Mouse (Mus musculus): ENCODE data around the gene Wscd2. TPM values are rescaled to one million over a fixed set of nuclear protein-coding genes. Genes with fewer than 3 reads are reported as not detected.

Wscd2 gene
- total and polyA plus RNA-seq, 3 experiments: 0.38 to 0.51 (median 0.39) TPM

GRCm38 (mm10) chr5:113469231-113469630 lies 20.9 kb upstream of the Wscd2 start:
- Histone ChIP-seq H3K36me3 (replicated peaks in 1 of 2; ENCODE audit: control insufficient read depth in 1 of 2, insufficient read depth in 1 of 2, low read length in 1 of 2) (no peaks in the 10 kb centered on the region), H3K4me2 (ENCODE audit: insufficient read depth, low read depth, poor library complexity, severe bottlenecking) (no peak overlapping the region), H3K27ac (ENCODE audit: insufficient read depth, low read depth) (no peak overlapping the region), H3K79me2 (replicated peaks; ENCODE audit: control insufficient read depth, extremely low read depth, insufficient read depth, poor library complexity, severe bottlenecking) (no peaks in the 10 kb centered on the region), H3K4me3 (replicated peaks in 1 of 3; ENCODE audit: low read depth in 2 of 3, low read length in 2 of 3, poor library complexity in 1 of 3) (no peak overlapping the region), H3K27me3 (replicated peaks) (peaks cover 68% of the 10 kb centered on the region), H3K9ac (ENCODE audit: insufficient read depth, low read depth) (no peak overlapping the region), H3K9me3 (replicated peaks; ENCODE audit: low read length) (no peaks in the 10 kb centered on the region), H3K4me1 (ENCODE audit: control insufficient read depth in 1 of 2, insufficient read depth in 2 of 2) (no peaks in the 10 kb centered on the region)
- peak; percentile 15 for DNase-seq (ENCODE audit: extremely low read depth)
- TF ChIP-seq EP300 (IDR thresholded peaks at IDR 0.05; ENCODE audit: low read length) (no peak), BHLHE40 (IDR thresholded peaks at IDR 0.05; ENCODE audit: low read depth, low read length) (no peak), MAX (IDR thresholded peaks at IDR 0.05; ENCODE audit: low read length) (peak; percentile 64; the same call in 1 of the 2 replicates), USF2 (conservative IDR thresholded peaks at IDR 0.05; ENCODE audit: low read depth, low read length) (peak; percentile 90), RCOR1 (conservative IDR thresholded peaks at IDR 0.05; ENCODE audit: low read depth, low read length) (no peak), MXI1 (IDR thresholded peaks at IDR 0.05; ENCODE audit: low read depth, low read length) (no peak), USF1 (IDR thresholded peaks at IDR 0.05; ENCODE audit: low read depth, low read length) (peak; percentile 67), PAX5 (IDR thresholded peaks at IDR 0.05; ENCODE audit: low read length) (no peak), TBP (conservative IDR thresholded peaks at IDR 0.05; ENCODE audit: low read depth, low read length) (no peak), RAD21 (IDR thresholded peaks at IDR 0.05; ENCODE audit: low read depth, low read length) (no peak)
- in situ Hi-C loops (cut with MboI; ENCODE audit: low pct_ligation_motif_present, low pct_unique_long_range_greater_than_20kb, low sequenced_read_pairs): no loop called here
- dilution Hi-C loops (cut with MboI; ENCODE audit: extremely low pct_ligation_motif_present, extremely low pct_unique_long_range_greater_than_20kb, low sequenced_read_pairs): no loop called here

- Histone ChIP-seq H3K9ac (ENCODE audit: insufficient read depth, low read depth) (no peak overlapping the region), H3K27me3 (replicated peaks) (peaks cover 72% of the 10 kb centered on the region), H3K36me3 (replicated peaks in 1 of 2; ENCODE audit: control insufficient read depth in 1 of 2, insufficient read depth in 1 of 2, low read length in 1 of 2) (no peaks in the 10 kb centered on the region), H3K9me3 (replicated peaks; ENCODE audit: low read length) (no peaks in the 10 kb centered on the region), H3K4me2 (ENCODE audit: insufficient read depth, low read depth, poor library complexity, severe bottlenecking) (no peak overlapping the region), H3K4me3 (replicated peaks in 1 of 3; ENCODE audit: low read depth in 2 of 3, low read length in 2 of 3, poor library complexity in 1 of 3) (no peak overlapping the region), H3K27ac (ENCODE audit: insufficient read depth, low read depth) (no peak overlapping the region), H3K4me1 (ENCODE audit: control insufficient read depth in 1 of 2, insufficient read depth in 2 of 2) (no peaks in the 10 kb centered on the region), H3K79me2 (replicated peaks; ENCODE audit: control insufficient read depth, extremely low read depth, insufficient read depth, poor library complexity, severe bottlenecking) (no peaks in the 10 kb centered on the region)
- dilution Hi-C loops (cut with MboI; ENCODE audit: extremely low pct_ligation_motif_present, extremely low pct_unique_long_range_greater_than_20kb, low sequenced_read_pairs): no loop called here
- no peak for TF ChIP-seq UBTF (IDR thresholded peaks at IDR 0.05; ENCODE audit: low read depth, low read length)
- TF ChIP-seq JUND (conservative IDR thresholded peaks at IDR 0.05; ENCODE audit: low read depth, low read length): no peak
- TF ChIP-seq POLR2A (IDR thresholded peaks at IDR 0.05; ENCODE audit: low read depth, low read length): no peak
- in situ Hi-C loops (cut with MboI; ENCODE audit: low pct_ligation_motif_present, low pct_unique_long_range_greater_than_20kb, low sequenced_read_pairs): loop anchor here (5.0 kb wide), 2 partner anchors 103 to 257 kb away; no protein-coding TSS in a partner anchor
- no peak for DNase-seq (ENCODE audit: extremely low read depth)
These were observed 20.3 kb upstream of the Wscd2 start for GRCm38 (mm10) chr5:113469826-113470225.

GRCm38 (mm10) chr5:113471417-113471816 lies 18.7 kb upstream of the Wscd2 start:
- Histone ChIP-seq H3K9ac (ENCODE audit: insufficient read depth, low read depth) (no peak overlapping the region), H3K27ac (ENCODE audit: insufficient read depth, low read depth) (no peak overlapping the region), H3K36me3 (replicated peaks in 1 of 2; ENCODE audit: control insufficient read depth in 1 of 2, insufficient read depth in 1 of 2, low read length in 1 of 2) (no peaks in the 10 kb centered on the region), H3K4me2 (ENCODE audit: insufficient read depth, low read depth, poor library complexity, severe bottlenecking) (no peak overlapping the region), H3K79me2 (replicated peaks; ENCODE audit: control insufficient read depth, extremely low read depth, insufficient read depth, poor library complexity, severe bottlenecking) (no peaks in the 10 kb centered on the region), H3K4me1 (ENCODE audit: control insufficient read depth in 1 of 2, insufficient read depth in 2 of 2) (no peaks in the 10 kb centered on the region), H3K4me3 (replicated peaks in 1 of 3; ENCODE audit: low read depth in 2 of 3, low read length in 2 of 3, poor library complexity in 1 of 3) (no peak overlapping the region), H3K27me3 (replicated peaks) (peaks cover 76% of the 10 kb centered on the region), H3K9me3 (replicated peaks; ENCODE audit: low read length) (peaks cover 4% of the 10 kb centered on the region)
- peak; percentile 61 for DNase-seq (ENCODE audit: extremely low read depth)
- dilution Hi-C loops (cut with MboI; ENCODE audit: extremely low pct_ligation_motif_present, extremely low pct_unique_long_range_greater_than_20kb, low sequenced_read_pairs): no loop called here
- in situ Hi-C loops (cut with MboI; ENCODE audit: low pct_ligation_motif_present, low pct_unique_long_range_greater_than_20kb, low sequenced_read_pairs): loop anchor here (5.0 kb wide), 2 partner anchors 104 to 256 kb away; no protein-coding TSS in a partner anchor
- TF ChIP-seq JUN (IDR thresholded peaks at IDR 0.05; ENCODE audit: insufficient read depth, low read depth, low read length): no peak
- TF ChIP-seq NELFE (IDR thresholded peaks at IDR 0.05; ENCODE audit: low read depth, low read length): no peak
- TF ChIP-seq RAD21 (IDR thresholded peaks at IDR 0.05; ENCODE audit: low read depth, low read length): peak; percentile 77
- peak; percentile 84 for TF ChIP-seq SMC3 (IDR thresholded peaks at IDR 0.05; ENCODE audit: low read depth, low read length)
- no peak for TF ChIP-seq MAZ (IDR thresholded peaks at IDR 0.05; ENCODE audit: low read depth, low read length)
- TF ChIP-seq ZC3H11A (IDR thresholded peaks at IDR 0.05; ENCODE audit: low read depth, low read length): peak; percentile 49
- no peak for TF ChIP-seq POLR2AphosphoS2 (IDR thresholded peaks at IDR 0.05; ENCODE audit: low read depth, low read length)
- no peak for TF ChIP-seq MXI1 (IDR thresholded peaks at IDR 0.05; ENCODE audit: low read depth, low read length)
- TF ChIP-seq CTCF (conservative IDR thresholded peaks at IDR 0.05 in 1 of 2, IDR thresholded peaks at IDR 0.05 in 1 of 2; ENCODE audit: low read depth in 2 of 2, low read length in 2 of 2): peak; percentile 56 to 80

Data from CH12.LX (cell line).